Mouse (Mus musculus): ENCODE results near the gene Sun1. TPM values are rescaled to one million over a fixed set of nuclear protein-coding genes. Genes with fewer than 3 reads are reported as not detected.
A peak's percentile ranks its signal among the peaks of the same experiment; 100 is the strongest.

Gene Sun1
- polyA plus RNA-seq, 1 experiment from 2014 or later, result 42.4 TPM

DNA sequence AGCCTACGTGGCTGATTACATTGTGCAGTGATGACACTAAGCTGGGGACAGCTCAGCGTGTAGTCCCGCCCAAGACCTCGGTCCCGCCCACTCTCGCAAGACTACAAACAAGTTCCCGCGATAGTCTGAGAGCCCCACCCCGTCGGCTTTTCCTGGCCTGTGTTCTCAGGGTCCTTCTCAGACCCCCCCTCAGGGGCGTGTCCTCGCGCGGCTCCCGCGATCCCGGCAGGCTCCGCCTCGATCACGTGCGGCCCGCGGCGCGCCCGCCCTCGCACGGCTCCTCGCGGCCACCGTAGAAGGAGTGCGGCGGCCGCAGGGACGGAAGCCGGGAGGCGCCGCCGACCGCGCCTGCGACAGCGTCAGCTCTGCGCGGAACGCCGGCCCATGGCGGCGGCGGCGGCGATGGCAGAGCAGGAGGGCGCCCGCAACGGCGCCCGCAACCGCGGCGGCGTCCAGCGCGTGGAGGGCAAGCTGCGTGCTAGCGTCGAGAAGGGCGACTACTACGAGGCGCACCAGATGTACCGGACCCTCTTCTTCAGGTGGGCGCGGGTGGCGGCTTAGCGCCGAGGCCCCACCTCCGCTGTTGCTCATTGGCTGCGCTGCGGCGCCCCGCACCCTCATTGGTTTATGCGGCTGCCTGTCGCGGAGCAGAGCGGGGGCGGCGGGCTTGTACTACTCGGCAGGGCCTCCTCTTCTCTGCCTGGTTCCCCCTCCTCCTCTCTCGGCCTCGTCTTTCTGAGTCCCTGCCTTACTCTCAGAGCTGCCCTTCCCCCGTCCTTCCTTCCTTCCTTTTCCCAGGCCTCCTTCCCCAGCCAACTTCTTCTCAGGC lies 51.9 kb downstream of the Sun1 start, which contains the start of gene Get4:
Gene Get4 (plus strand): TSS at position 244 of the 829 bp plus-strand sequence.
- peak within 1 kb of the TSS; percentile 87 for H3K9ac ChIP-seq
- ATAC-seq (ENCODE audit: insufficient number of reproducible peaks, low FRiP score), result peak; percentile 94
- H3K9me3 ChIP-seq (replicated peaks), result no peaks in the 10 kb centered on the region
- H3K27me3 ChIP-seq (replicated peaks), result no peaks in the 10 kb centered on the region
- peaks cover 57% of the 10 kb centered on the region for H3K4me1 ChIP-seq (replicated peaks)
- peaks cover 33% of the 10 kb centered on the region for H3K36me3 ChIP-seq
- H3K4me3 ChIP-seq, result peak within 1 kb of the TSS; percentile 80
- H3K4me2 ChIP-seq, result peak within 1 kb of the TSS; percentile 89
- WGBS, result under 1% methylated on average over 88 of the region's 90 CpGs
- H3K27ac ChIP-seq (ENCODE audit: poor library complexity, severe bottlenecking), result peak within 1 kb of the TSS; percentile 92

DNA sequence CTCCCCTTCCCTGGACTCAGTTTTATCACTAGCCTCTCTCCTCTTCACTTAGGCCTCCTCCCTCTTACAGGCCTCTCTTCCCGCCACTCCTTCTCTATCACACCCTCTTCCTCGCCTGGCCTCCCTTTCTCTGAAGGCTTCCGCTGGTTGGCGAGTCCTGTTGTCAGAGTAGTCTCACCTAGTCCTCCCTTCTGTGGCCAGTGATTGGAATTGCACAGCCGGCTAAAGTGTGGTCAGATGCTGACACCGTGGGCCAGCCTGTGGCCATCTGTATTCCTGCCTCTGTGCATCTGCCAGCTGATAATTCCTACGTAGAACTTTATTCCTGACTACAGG lies 52.4 kb downstream of the Sun1 start:
- H3K9ac ChIP-seq, result peak overlapping the region; percentile 87
- H3K4me3 ChIP-seq, result peak overlapping the region; percentile 80
- 0% methylated on average over 7 of the region's 7 CpGs for WGBS
- no peaks in the 10 kb centered on the region for H3K27me3 ChIP-seq (replicated peaks)
- H3K4me2 ChIP-seq, result peak overlapping the region; percentile 89
- H3K36me3 ChIP-seq, result peaks cover 28% of the 10 kb centered on the region
- H3K9me3 ChIP-seq (replicated peaks), result no peaks in the 10 kb centered on the region
- peak; percentile 22 for ATAC-seq (ENCODE audit: insufficient number of reproducible peaks, low FRiP score)
- H3K4me1 ChIP-seq (replicated peaks), result peaks cover 58% of the 10 kb centered on the region
- H3K27ac ChIP-seq (ENCODE audit: poor library complexity, severe bottlenecking), result peak overlapping the region; percentile 92

DNA sequence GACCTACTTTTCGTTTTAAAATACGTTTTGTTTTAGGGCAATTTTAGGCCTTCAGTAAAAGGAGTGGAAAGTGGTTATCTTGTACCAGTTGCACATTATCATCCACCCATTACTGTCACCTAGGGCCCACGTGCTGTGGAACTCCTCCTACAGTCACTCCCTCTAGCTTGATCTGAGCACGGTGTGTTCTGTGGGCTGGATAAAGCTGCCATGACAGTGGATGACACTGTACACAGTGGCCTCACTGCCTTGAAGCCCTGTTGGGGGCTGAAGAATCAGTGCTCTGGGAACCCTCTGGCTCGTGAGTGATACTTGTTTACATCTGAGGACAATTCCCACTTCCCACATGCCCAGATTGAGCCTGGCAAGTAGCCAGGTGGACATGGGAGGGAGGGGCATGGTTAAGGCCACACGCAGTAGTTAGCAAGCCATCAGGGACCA lies 52.9 kb downstream of the Sun1 start:
- Histone ChIP-seq H3K27ac (ENCODE audit: poor library complexity, severe bottlenecking) (peak overlapping the region; percentile 92), H3K36me3 (peaks cover 24% of the 10 kb centered on the region), H3K4me2 (peak overlapping the region; percentile 89), H3K9me3 (replicated peaks) (no peaks in the 10 kb centered on the region), H3K9ac (peak overlapping the region; percentile 87), H3K4me1 (replicated peaks) (peaks cover 61% of the 10 kb centered on the region), H3K27me3 (replicated peaks) (no peaks in the 10 kb centered on the region), H3K4me3 (peak overlapping the region; percentile 80)
- WGBS, result 1% methylated on average over 6 of the region's 6 CpGs
- 0 out of 2 replicates have a peak, but pooled peaks have one; percentile 29 for ATAC-seq (ENCODE audit: insufficient number of reproducible peaks, low FRiP score)

DNA sequence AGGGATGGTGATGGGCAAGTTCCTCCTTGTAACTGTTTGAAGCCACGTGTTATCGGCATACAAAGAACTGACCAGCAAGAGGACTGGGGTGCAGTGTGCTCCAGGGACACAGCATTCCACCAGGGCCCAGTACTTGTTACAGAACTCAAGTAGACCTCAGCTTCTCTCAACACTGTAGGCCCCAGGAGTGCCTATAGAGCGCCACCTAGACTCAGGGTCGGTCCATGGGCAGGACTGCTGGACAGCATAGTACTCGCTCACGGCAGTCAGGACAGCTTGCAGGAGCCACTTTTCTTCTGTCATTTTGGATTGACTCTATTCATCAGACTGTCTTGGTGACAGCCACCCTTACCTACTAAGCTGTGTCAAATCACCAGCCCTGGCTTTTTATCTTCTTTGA lies 54.5 kb downstream of the Sun1 start:
- 74% methylated on average over 6 of the region's 6 CpGs for WGBS
- no peak overlapping the region for H3K4me2 ChIP-seq
- 0 out of 2 replicates have a peak overlapping the region, but pooled peaks have one; percentile 22 for H3K27ac ChIP-seq (ENCODE audit: poor library complexity, severe bottlenecking)
- H3K27me3 ChIP-seq (replicated peaks), result no peaks in the 10 kb centered on the region
- H3K4me1 ChIP-seq (replicated peaks), result peaks cover 74% of the 10 kb centered on the region
- H3K9ac ChIP-seq, result peak overlapping the region; percentile 11; the same call in 1 of the 2 replicates
- H3K36me3 ChIP-seq, result peaks cover 14% of the 10 kb centered on the region
- ATAC-seq (ENCODE audit: insufficient number of reproducible peaks, low FRiP score), result no peak
- no peaks in the 10 kb centered on the region for H3K9me3 ChIP-seq (replicated peaks)
- no peak overlapping the region for H3K4me3 ChIP-seq

DNA sequence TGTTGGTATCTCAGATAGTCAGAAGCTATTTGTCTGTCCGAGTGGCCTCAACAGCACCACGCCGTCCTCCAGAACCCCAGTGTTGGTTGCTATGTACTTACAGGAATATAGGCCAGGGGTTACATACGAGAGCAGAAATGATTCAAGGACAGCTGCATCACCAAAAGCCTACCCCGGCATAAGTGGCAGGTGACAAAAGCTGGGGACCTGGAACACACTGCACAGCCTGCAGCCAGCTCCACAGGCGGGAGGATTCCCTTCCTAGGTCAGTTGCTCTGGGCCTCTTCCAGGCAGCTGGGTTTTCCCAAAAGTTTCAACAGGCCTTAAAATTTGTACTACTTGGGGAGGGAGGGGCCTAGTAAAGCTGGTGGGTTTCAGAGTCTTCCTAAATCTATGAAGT lies 55.3 kb downstream of the Sun1 start:
- H3K27ac ChIP-seq (ENCODE audit: poor library complexity, severe bottlenecking), result peak overlapping the region; percentile 49; the same call in 1 of the 2 replicates
- peak overlapping the region; percentile 55; the same call in 1 of the 2 replicates for H3K9ac ChIP-seq
- H3K4me2 ChIP-seq, result no peak overlapping the region

DNA sequence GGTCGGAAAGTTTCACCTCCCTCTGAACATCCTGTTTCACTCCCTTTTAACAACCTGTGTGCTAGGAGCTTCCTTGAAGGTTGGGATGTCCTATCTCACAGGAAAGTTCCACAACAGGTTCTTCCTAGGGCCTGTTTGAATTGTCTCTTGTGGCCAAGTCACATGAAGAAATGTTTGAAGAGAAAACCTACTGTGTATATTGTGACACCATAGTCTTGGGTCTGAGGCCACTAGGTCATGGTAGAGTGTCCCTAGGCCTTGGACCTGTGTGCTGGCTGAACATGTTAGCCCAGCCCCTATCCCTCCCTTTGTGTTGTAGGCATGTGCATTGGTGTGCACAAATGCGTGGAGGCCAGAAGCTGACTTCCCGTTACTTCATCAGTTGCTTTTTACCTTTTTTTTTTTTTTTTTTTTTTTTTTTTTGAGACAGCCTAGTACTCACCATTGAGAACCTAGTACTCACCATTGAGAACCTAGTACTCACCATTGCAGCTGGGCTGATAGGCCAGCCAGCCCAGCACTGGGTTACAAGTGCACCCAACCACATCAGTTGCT lies 55.9 kb downstream of the Sun1 start:
- no peak for ATAC-seq (ENCODE audit: insufficient number of reproducible peaks, low FRiP score)
- Histone ChIP-seq H3K36me3 (peaks cover 14% of the 10 kb centered on the region), H3K27me3 (replicated peaks) (no peaks in the 10 kb centered on the region), H3K4me2 (no peak overlapping the region), H3K9me3 (replicated peaks) (no peaks in the 10 kb centered on the region), H3K4me3 (no peak overlapping the region), H3K9ac (no peak overlapping the region), H3K4me1 (replicated peaks) (peaks cover 82% of the 10 kb centered on the region), H3K27ac (ENCODE audit: poor library complexity, severe bottlenecking) (peak overlapping the region; percentile 85)
- 77% methylated on average over 3 of the region's 3 CpGs for WGBS

More for the DNA sequence above, 55.3 kb downstream of the Sun1 start:
- no peak overlapping the region for H3K4me3 ChIP-seq
- peaks cover 9% of the 10 kb centered on the region; the same call in 1 of the 2 replicates for H3K36me3 ChIP-seq
- H3K4me1 ChIP-seq (replicated peaks), result peaks cover 83% of the 10 kb centered on the region
- no peaks in the 10 kb centered on the region for H3K9me3 ChIP-seq (replicated peaks)
- WGBS, result 76% methylated on average over 6 of the region's 6 CpGs
- H3K27me3 ChIP-seq (replicated peaks), result no peaks in the 10 kb centered on the region
- no peak for ATAC-seq (ENCODE audit: insufficient number of reproducible peaks, low FRiP score)

DNA sequence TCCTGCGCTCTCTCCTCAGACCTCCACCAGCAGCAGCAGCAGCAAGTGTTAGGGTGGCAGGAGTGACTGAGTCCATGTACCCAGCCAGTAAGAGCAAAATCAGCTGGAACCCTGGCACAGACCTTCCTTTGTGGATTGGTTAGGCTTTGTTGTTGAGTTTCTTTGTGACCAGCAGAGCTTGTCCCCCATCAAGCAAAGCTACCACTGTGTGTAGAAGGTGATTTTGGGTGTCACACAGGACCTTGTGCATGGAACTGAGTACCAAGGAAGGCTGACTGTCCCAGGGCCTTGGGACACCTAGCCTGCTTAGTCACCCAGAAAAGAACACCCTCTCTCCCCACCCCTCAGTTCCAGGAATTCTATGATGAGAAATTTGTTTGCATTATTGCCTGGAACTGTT lies 56.8 kb downstream of the Sun1 start:
- Histone ChIP-seq H3K36me3 (peaks cover 24% of the 10 kb centered on the region), H3K4me3 (no peak overlapping the region), H3K27me3 (replicated peaks) (no peaks in the 10 kb centered on the region), H3K9ac (peak overlapping the region; percentile 44; the same call in 1 of the 2 replicates), H3K27ac (ENCODE audit: poor library complexity, severe bottlenecking) (peak overlapping the region; percentile 85), H3K9me3 (replicated peaks) (no peaks in the 10 kb centered on the region), H3K4me2 (no peak overlapping the region), H3K4me1 (replicated peaks) (peaks cover 77% of the 10 kb centered on the region)
- 67% methylated on average over 1 of the region's 1 CpGs for WGBS
- no peak for ATAC-seq (ENCODE audit: insufficient number of reproducible peaks, low FRiP score)

DNA sequence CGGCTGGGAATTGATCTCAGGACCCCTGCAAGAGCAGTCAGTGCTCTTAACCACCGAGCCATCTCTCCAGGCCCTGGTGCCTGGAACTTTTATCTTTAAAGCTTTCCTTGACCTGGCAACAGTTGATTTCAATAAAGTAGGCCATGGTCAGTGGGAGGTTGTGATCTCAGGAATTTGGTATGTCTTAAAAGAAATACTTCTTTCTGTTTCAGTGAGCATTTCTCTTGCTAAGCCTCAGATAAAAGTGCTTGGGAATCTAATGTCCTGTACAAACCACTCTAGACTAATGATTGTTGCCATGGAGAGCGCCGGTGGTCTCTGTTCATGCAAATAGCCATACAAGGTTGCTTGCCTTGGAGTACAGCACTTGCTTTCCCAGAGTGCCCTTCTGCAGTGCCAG lies 57.4 kb downstream of the Sun1 start:
- H3K4me3 ChIP-seq, result no peak overlapping the region
- H3K27ac ChIP-seq (ENCODE audit: poor library complexity, severe bottlenecking), result peak overlapping the region; percentile 85
- H3K27me3 ChIP-seq (replicated peaks), result no peaks in the 10 kb centered on the region
- no peaks in the 10 kb centered on the region for H3K9me3 ChIP-seq (replicated peaks)
- peaks cover 29% of the 10 kb centered on the region for H3K36me3 ChIP-seq
- H3K9ac ChIP-seq, result peak overlapping the region; percentile 24; the same call in 1 of the 2 replicates
- no peak for ATAC-seq (ENCODE audit: insufficient number of reproducible peaks, low FRiP score)
- WGBS, result 43% methylated on average over 4 of the region's 4 CpGs
- H3K4me1 ChIP-seq (replicated peaks), result peaks cover 77% of the 10 kb centered on the region
- 0 out of 2 replicates have a peak overlapping the region, but pooled peaks have one; percentile 9 for H3K4me2 ChIP-seq

DNA sequence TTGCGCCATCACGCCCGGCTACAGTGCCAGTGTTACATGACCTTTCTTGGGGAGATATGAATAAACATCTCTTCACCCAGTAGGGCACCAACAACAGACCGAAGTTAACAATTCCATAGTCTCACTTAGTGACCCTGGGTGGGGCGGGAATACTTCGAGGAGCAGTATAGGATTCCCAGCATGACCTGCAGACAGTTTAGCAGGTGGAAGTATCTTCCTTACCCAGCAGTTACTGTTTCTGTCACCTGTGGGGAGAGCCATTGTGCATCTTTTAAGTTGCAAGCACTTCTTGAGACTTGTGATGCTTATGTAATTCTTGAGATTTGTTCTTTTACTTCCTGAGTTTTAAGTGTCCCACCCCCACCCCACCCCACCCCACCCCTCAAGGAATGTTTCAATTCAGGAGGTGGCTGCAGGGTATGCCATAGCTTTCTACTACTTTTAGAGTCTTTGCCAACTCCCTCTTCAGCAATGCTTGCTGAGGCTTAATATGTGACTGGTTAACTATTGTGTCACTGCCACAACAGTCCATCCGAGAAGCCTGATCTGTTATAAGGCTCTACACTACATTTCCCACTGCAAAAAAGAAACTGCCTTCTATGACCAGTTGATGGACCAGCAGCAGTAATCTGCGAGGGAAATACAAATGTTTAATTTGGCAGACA lies 58.1 kb downstream of the Sun1 start:
- H3K27me3 ChIP-seq (replicated peaks), result no peaks in the 10 kb centered on the region
- peaks cover 73% of the 10 kb centered on the region for H3K4me1 ChIP-seq (replicated peaks)
- peak overlapping the region; percentile 85 for H3K27ac ChIP-seq (ENCODE audit: poor library complexity, severe bottlenecking)
- H3K4me3 ChIP-seq, result no peak overlapping the region
- H3K4me2 ChIP-seq, result no peak overlapping the region
- peaks cover 36% of the 10 kb centered on the region for H3K36me3 ChIP-seq
- 86% methylated on average over 8 of the region's 8 CpGs for WGBS
- no peaks in the 10 kb centered on the region for H3K9me3 ChIP-seq (replicated peaks)
- ATAC-seq (ENCODE audit: insufficient number of reproducible peaks, low FRiP score), result no peak
- H3K9ac ChIP-seq, result peak overlapping the region; percentile 24; the same call in 1 of the 2 replicates

DNA sequence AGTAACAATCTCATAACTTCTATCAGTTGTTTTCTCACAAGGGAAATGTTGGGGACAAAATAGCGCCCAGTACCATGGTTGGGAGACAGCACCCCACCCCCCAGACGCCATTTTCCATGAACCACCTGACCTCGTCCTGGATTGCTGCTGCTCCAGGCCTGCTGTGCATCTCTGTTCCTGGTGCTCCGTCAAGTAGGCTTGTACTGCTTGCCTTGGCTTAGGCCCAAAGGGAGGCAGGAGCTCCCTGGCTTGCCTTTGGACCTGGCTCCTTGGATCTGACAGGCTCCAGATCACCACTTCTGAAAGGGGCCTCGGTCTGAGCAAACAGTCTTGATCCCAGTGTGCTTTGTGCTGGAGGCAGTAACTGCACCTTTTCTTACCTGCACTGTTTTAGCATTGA lies 59.4 kb downstream of the Sun1 start:
- Histone ChIP-seq H3K36me3 (peaks cover 50% of the 10 kb centered on the region), H3K4me3 (no peak overlapping the region), H3K9ac (no peak overlapping the region), H3K27ac (ENCODE audit: poor library complexity, severe bottlenecking) (peak overlapping the region; percentile 66), H3K9me3 (replicated peaks) (no peaks in the 10 kb centered on the region), H3K4me1 (replicated peaks) (peaks cover 59% of the 10 kb centered on the region), H3K4me2 (no peak overlapping the region; the same call in 1 of the 2 replicates), H3K27me3 (replicated peaks) (no peaks in the 10 kb centered on the region)
- WGBS, result 51% methylated on average over 5 of the region's 5 CpGs
- ATAC-seq (ENCODE audit: insufficient number of reproducible peaks, low FRiP score), result 0 out of 2 replicates have a peak, but pooled peaks have one; percentile 15

DNA sequence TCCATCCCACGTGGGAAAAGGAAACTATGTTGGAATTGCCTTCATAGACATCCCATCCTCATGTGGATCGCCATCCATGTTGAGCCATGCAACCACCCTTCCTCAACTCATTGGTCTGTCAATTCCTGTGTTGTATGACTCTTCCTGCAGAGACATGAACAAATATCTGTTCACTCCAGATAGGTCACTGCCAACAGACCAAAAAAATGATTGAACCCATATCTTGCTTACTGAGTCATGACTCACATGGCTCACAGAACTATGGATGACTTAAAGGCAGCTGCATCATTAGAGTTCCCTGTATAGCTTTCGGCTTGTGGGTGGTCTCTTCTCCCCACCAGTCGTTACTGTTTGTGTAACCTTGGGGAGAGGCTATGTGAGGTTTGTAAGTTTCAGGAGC lies 61.0 kb downstream of the Sun1 start:
- H3K4me2 ChIP-seq, result no peak overlapping the region
- H3K4me3 ChIP-seq, result no peak overlapping the region
- peaks cover 65% of the 10 kb centered on the region for H3K36me3 ChIP-seq
- no peaks in the 10 kb centered on the region for H3K9me3 ChIP-seq (replicated peaks)
- H3K4me1 ChIP-seq (replicated peaks), result peaks cover 44% of the 10 kb centered on the region
- H3K9ac ChIP-seq, result no peak overlapping the region
- ATAC-seq (ENCODE audit: insufficient number of reproducible peaks, low FRiP score), result no peak
- no peaks in the 10 kb centered on the region for H3K27me3 ChIP-seq (replicated peaks)
- H3K27ac ChIP-seq (ENCODE audit: poor library complexity, severe bottlenecking), result no peak overlapping the region
- 85% methylated on average over 4 of the region's 4 CpGs for WGBS
